Mouse (Mus musculus) WW6 (cell line): ENCODE data around the gene Gpank1.
A peak's percentile ranks its signal among the peaks of the same experiment; 100 is the strongest.

Experiments
- DNase-seq: peaks from one replicate; pipeline ENCODE4 v3.0.0-alpha.2; 2013; ENCODE audit warnings: low read depth, low spot score

The Gpank1 gene

GRCm38 (mm10) chr17:35131500-35132173 lies 10.4 kb downstream of the Gpank1 start, which contains the start of gene Apom:
TSS of gene Apom (minus strand) at chr17:35132050.
- no peak for DNase-seq

DNA sequence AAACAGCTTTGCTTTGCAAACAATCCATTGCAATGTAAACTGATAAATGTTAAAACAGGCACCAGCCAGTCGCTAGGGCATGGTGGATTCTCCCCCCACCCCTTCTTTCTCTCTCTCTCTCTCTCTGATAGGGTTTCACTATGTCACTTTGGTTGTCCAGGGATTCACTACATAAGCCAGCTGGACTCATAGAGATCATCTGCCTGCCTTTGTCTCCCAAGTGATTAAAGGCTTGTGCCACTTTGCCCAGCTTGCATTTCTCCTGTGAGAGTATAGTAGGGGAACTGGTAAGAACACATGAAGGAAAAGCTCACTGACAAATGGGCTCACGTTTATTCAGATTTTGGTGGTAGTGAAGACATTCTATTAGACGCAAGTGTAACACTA lies 10.9 kb downstream of the Gpank1 start:
- DNase-seq: no peak

DNA sequence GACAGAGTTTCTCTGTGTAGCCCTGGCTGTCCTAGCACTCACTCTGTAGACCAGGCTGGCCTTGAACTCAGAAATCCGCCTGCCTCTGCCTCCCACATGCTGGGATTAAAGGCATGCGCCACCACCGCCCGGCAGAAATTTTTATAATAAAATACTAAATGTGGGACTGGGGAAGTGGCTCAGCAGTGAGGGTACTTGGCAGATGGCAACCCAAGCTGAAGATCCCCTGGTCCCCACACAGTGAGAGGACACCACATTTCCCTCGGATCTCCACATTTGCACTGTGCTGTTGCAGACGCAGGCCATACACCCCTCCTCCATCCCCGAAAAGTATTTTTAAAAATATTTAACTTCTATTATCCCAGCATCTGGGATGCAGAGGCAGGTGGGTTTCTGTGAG lies 12.3 kb downstream of the Gpank1 start:
- no peak for DNase-seq

DNA sequence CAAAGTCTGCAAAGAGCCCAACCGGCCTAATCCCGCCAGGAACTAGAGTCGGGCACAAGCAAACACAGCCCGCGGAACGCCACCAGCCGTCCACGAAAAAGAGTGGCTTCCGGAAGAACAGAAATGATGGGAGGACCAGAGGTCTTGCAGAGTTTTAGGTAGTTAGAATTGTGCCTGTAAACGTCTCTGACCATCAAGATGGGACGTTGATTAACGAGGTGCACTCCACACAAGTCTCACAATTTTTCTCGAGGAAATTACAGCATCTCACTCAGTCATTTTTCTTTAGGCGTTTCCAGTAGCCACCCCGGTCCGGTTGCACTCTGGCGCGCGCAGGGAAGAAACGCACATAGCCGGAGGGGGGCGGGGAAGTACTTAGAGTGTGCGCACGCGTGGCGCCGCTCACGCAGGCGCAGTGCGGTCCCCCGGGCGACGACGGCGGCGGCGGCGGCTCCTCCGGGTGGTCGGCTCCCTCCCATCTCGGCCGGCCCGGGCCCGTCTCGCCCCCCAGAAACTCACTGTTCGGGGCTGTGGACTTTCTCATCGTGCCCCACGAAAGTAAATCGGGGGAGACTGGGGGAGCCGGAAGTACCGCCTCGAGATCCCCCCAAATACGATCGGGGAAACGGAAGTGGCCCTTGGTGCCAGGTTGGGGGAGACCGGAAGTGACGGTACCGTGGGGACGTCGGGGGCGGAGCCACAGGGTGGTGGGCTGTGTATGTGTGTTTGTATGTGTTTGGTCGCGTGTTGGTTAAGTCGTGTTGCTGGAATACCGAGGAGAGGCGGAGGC lies 13.7 kb downstream of the Gpank1 start, which contains the start of gene Bag6:
Gene Bag6 (plus strand): TSS at position 378 of the 790 bp plus-strand sequence.
- peak; percentile 89 for DNase-seq

DNA sequence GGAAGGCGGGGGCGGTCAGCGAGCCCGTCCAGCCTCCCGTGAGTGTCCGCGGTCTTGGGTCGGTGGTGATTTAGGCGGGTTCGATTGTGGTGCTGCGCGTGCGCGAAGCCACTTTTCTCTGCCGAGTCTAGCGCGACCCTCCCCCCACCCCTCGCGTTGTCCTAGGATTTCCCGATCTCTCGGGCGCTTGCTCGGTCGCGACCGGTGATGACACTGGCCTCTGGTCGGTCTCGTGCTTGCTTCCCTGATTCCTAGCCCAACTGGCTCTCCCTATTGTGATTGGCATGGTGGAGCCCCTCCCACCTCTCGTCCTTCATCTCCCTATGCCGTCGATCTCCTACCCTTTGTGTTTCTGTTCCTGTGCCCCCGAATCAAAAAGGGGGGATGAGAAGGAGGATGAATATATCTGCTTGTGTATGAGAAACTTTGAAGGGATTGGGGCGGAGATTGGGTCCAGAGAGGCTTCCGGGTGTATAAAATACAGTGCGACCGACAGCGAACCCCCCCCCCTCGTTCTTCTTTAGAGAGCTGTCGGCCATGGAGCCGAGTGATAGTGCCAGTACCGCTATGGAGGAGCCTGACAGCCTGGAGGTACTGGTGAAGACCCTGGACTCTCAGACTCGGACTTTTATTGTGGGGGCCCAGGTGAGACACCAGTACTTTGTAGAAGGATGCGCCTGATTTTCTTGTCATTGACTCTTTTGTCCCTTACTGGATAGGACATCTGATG lies 14.5 kb downstream of the Gpank1 start:
- no peak for DNase-seq

- DNase-seq: no peak
Observed at GRCm38 (mm10) chr17:35139269-35139668, 18.0 kb downstream of the Gpank1 start.

GRCm38 (mm10) chr17:35140490-35140996 lies 19.3 kb downstream of the Gpank1 start:
- DNase-seq: no peak

GRCm38 (mm10) chr17:35141971-35142370 lies 20.7 kb downstream of the Gpank1 start:
- no peak for DNase-seq

- no peak for DNase-seq
Observed at GRCm38 (mm10) chr17:35146139-35146538, 24.9 kb downstream of the Gpank1 start.

GRCm38 (mm10) chr17:35147348-35147747 lies 26.1 kb downstream of the Gpank1 start:
- no peak for DNase-seq

DNA sequence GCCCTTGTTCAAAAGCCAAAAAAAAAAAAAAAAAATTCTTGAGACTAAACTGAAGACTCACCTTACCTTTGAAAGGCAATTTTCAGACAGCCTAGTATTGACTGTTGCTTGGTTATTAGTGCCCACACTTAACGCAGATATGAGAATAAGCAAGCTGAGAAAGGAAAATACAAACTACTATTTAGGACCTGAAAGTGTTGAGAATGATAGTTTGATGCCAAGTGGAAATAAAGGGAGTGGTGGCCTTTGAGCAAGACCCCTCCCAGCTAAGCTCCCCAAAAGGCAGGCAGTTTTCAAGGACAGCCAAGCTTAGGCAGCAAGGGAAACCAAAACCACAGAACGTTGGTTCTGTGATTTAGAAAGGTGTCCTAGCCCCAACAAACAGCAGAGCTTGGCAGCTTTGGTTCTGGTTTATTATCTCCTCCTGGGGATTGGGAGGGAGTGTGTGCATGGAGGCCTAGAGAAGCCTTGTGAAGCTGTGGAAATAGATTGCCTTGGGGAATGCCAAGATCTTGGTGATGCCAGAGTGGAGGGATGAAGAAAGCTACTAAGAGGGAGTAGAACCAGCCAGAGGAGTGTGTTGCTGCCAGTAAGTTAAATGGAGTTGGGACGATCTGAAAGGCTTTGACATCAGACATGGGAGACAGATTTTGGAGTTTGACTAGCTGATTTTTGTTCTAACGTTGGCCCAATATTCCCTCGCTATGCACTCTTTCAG lies 26.8 kb downstream of the Gpank1 start:
- no peak for DNase-seq

DNA sequence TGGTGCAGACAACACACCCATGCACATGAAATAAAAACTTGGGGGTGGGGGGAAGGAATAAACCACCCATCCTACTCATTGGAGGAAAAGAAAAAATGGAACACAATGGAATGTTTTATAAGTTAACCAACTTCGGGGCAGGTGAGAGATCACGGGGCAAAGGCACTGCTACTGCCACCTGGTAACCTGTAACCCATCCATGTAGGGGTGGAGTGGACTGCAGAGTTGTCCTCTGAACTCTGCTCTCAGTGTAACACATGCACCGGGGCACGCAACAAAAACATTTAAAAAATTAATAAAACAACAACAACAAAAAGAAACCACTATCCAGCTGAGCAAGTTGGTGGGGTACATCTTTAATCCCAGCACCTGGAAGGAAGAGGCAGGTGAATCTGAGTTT lies 30.9 kb downstream of the Gpank1 start:
- no peak for DNase-seq

DNA sequence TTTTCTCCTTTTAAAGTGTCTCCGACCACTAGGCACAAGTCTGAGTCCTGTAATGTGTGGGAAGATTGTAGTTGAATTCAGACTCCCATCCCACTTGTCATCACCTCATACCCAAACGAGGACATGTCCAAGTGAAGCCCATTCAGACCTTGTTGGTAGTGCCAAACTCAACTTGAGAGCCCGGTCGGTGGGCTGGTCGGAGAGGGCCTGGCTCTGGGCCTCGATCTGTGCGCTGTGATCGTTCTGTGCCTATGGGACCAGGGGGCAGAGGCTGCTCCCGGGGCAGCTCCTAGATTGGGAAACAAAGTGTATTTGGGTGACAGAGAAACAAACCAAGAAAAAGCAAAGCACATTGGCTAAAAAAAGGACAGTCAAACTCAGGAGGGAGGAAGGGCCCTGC lies 31.8 kb downstream of the Gpank1 start:
- DNase-seq: no peak

GRCm38 (mm10) chr17:35153931-35154330 lies 32.7 kb downstream of the Gpank1 start:
- no peak for DNase-seq

GRCm38 (mm10) chr17:35154616-35155015 lies 33.4 kb downstream of the Gpank1 start:
- no peak for DNase-seq

- no peak for DNase-seq
Observed at GRCm38 (mm10) chr17:35155451-35155850, 34.2 kb downstream of the Gpank1 start.

DNA sequence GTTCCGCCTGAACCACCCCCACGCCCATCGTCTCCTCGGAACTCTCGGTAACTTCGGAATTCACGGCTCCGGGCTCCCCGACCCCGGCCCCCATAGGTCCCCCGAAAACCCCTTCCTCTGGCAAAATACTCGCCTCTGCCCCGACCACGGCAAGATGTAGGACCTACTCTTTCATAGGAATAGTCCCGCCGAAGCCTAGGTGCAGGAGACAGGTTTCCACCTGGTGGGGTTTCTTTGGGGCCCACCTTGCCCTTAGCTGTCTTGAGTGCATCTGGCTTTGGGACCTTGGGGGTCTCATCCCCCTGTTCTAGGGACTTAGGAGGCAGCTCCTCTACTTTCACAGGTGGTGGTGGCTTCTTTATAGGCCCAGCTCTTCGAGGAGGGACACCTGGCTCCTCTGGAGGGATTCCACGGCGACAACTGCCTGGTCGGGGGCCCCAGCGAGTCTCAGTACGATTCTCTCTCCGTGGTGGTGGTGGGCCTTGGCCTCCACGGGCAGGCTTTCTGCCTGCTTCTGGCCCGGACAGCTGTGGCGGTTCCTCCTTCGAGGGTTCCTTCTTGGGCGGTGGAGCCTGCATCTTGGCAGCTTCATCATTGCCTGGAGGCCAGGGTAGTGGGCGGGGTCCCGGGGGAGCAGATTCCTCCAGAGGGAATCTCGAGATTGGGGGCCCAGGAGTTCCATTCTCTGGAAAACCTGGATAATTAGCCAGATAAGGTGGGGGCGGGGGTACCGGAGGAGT lies 35.4 kb downstream of the Gpank1 start:
- no peak for DNase-seq

DNA sequence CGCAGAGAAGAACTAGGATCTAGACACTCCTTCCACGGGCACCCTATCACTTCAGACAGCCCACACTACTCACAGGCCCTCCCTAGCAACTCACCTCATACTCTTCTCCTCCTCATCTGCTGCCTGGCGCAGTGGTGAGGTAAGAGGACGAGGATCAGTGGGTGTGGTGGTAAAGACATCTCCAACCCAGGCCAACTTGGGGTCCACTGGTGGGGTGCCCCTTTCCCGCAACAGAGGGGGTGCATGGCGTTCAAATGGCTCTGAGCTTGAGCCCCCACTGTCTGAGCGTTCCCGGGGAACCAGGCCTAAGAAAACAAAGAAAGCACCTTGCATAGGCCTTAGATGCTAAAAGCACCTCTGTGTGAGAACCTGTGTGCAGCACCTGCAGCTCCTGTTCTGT lies 36.0 kb downstream of the Gpank1 start:
- no peak for DNase-seq

DNA sequence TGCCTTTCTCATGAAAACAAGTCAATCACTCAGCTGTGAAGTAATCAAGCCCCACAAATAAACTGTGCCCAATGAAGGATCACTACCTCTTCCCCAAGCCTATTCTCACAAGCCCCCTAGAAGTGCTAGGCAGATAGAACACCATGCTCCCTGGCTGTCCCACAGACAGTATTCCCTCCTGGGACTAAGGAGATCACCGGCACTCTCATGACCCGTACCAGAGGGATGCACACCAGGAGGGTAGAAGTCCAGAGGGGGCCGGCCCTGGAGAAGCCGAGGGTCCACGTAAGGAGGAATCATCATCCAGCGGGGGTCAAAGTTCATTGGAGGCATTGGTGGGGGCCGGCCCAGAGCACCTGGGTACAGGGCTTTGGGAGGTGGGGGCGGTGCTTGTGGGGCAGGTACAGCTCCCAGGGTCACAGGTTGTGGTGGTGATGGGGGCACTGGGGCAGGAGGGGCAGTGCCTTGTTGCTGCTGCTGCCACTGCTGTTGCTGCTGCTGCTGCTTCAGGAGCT lies 36.5 kb downstream of the Gpank1 start:
- DNase-seq: no peak

DNA sequence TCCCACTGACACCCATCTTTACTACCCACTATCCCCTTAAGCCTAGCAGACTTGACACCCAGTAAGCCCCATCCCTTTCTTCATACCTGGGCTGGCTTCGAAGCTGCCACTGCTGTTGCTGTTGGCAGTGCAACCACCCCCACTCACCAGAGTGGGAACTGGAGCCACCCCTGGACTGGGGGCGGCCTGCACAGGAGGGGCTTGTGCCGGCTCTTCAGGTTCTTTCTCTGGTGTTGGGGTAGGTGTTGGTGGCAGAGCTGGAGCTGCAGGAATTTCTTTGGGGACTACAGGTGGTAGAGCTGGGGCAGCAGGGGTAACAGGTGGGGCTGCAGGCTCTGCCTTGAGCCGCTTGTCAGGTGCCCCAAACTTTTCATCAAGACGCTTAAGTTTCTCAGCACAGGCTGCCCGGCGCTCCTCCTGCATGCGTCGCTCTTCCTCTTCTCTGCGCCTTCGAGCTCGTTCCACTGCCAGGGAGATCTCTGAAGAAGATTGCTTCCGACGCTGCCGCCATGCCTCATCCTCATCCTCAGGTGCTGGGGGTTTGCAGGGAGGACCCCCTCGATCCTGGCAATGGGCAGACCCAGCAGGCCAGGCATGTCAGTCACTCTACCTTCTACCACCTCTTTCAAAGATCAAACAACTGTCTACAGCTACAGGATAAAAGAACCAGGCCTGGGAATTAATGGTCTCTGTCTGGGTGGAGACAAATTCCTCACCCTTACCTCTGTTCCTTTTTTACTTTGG lies 37.8 kb downstream of the Gpank1 start:
- no peak for DNase-seq
